Mouse (Mus musculus) ES-Bruce4 (cell line): ENCODE results near the gene Cacng2.

Source experiments
- CTCF ChIP-seq: IDR thresholded peaks from one replicate; pipeline ENCODE4 v1.8.1; 2011; ENCODE audit warnings: low read depth, low read length
- EP300 ChIP-seq: IDR thresholded peaks from 2 replicates; pipeline ENCODE4 v1.6.1; 2011; ENCODE audit warnings: low read depth, low read length; ENCODE audit not compliant: insufficient read depth
- POLR2A ChIP-seq: IDR thresholded peaks from one replicate; pipeline ENCODE4 v1.8.1; 2011; ENCODE audit warnings: low read length; ENCODE audit not compliant: insufficient read depth

- TF ChIP-seq CTCF (no peak), EP300 (0 out of 2 replicates have a peak, but pooled peaks have one; percentile 7), POLR2A (peak; percentile 38)
Observed at GRCm38 (mm10) chr15:77956404-77956901, 163.4 kb downstream of the Cacng2 start, which contains the start of gene Foxred2.
